Mouse (Mus musculus): ENCODE results near the gene Ptges.

DNA sequence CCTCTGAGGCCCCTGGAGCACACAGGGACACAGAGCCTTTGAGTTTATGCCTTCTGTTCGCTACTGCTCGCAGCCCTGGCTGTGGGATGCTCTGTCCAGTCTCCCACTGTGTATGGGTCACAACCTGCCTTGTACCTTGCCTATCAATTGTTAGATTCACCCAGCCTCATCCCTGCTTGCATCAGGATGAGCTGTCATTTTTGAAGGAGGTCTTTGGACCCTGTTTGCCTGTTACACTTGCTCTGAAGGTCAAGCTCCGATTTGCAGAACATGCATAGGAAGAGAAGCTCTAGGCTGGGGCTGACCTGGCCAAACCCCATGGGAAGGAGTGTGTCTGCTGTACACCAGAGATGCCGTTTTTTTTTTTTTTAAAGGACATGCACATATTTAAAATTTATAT is 27.8 kb upstream of the Ptges start:
- no peak for TF ChIP-seq CTCF (IDR thresholded peaks at IDR 0.05; ENCODE audit: insufficient read depth, low read depth, low read length)
- no peak for TF ChIP-seq POLR2A (IDR thresholded peaks at IDR 0.05; ENCODE audit: insufficient read depth, low read depth, low read length)

Measured in olfactory bulb, adult 2 months (tissue).